Mouse (Mus musculus) heart, postnatal 14 days (tissue): ENCODE results near the gene Rpusd1. TPM values are rescaled to one million over a fixed set of nuclear protein-coding genes. Genes with fewer than 3 reads are reported as not detected.

Experiments
- DNase-seq, 2 experiments: peaks; one replicate each; pipeline ENCODE4 v3.0.0; 2021 to 2022
- intact Hi-C: fragments of 180-260 bp; cut with DNase I; formaldehyde crosslinking; loops from one replicate; pipeline ENCODE4 v1.15.1; 2025
- microRNA-seq, 2 experiments: library from miRNA; unstranded; fragments of <30 nt; microRNA quantifications; one replicate each; pipeline ENCODE4 v1.2.0; 2021 to 2022
- total RNA-seq, 2 experiments: library from RNA; stranded (reverse); gene quantifications; 2 replicates each; pipeline ENCODE4 v1.2.3; 2021

Gene Rpusd1
- total RNA-seq, 2 experiments from 2014 or later, result 5.0 to 5.4 TPM

DNA sequence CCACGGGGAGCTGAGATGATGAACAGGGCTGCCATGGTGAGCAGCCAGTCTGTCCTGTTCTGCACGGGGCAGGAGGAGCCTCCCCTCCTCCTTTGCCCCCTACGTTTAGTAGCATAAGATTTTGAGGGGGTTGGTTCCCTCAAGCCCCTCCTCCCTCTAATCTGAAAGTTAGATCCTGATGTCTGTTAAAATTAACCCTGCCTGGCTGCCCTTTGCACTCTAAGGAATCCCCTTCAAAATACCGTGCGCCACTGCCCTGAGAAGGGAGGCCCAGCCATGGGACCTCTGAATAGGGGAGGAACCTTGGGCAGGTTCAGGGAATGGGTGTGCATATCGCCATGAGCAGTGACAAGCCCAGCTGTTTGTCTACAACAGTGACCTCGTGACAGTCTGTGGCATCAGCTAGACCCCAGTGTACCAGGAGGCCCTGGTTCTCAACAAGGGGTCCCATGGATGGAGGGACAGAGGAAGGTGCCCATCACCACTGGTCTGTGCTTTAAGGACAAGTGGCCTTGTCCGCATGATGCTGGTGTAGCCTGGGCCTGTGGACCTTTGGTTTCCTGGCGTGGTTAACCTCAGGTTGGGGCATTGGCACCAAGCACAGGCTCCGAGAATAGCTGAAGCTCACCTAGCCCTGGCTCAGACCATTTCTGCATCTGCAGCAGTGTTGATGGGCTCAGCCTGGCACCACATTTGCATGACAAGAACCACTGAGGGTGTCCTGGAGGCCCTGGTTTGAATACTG lies 48.0 kb downstream of the Rpusd1 start:
- intact Hi-C loops, result no loop called here
- no peak for DNase-seq

GRCm38 (mm10) chr17:25777948-25778347 lies 50.5 kb downstream of the Rpusd1 start:
- no peak for DNase-seq
- intact Hi-C loops, result no loop called here

Small RNA genes within 50 kb of the gene (microRNA-seq; reads per million reads assigned to microRNA genes)
- gene Gm25083 (0 reads per million in 2 experiments), gene Mir6966 (3.2 to 4.1 reads per million in 2 experiments)

Other genes with a start within 250 kb of the Rpusd1 start
- not detected for gene Sstr5, start 230.4 kb upstream of the Rpusd1 start, total RNA-seq
- under 1 TPM; 0.56 to 0.67 TPM for gene Sox8, start 157.0 kb upstream of the Rpusd1 start, total RNA-seq
- 10 to 100 TPM; 26.2 to 28.0 TPM for gene Lmf1, start 148.6 kb upstream of the Rpusd1 start, total RNA-seq
- gene Gng13, start 10.5 kb upstream of the Rpusd1 start, total RNA-seq, result 1 to 10 TPM; 1.7 to 2.1 TPM
- 1 to 10 TPM; 1.1 to 4.4 TPM for gene Chtf18, start 251 bp upstream of the Rpusd1 start, total RNA-seq
- not detected for gene Mslnl, start 8.4 kb downstream of the Rpusd1 start, total RNA-seq
- gene Msln, start 26.7 kb downstream of the Rpusd1 start, total RNA-seq, result 10 to 100 TPM; 30.0 to 34.5 TPM
- 10 to 100 TPM; 44.8 TPM for gene Narfl, start 46.1 kb downstream of the Rpusd1 start, total RNA-seq
- 10 to 100 TPM; 15.0 to 15.1 TPM for gene Haghl, start 58.0 kb downstream of the Rpusd1 start, total RNA-seq
- gene Ccdc78, start 58.9 kb downstream of the Rpusd1 start, total RNA-seq, result under 1 TPM in 1 of 2 experiments, not detected in 1; 0.17 TPM
- gene Fam173a, start 65.2 kb downstream of the Rpusd1 start, total RNA-seq, result 10 to 100 TPM; 36.4 to 37.4 TPM
- gene AC134908.4, start 68.0 kb downstream of the Rpusd1 start, total RNA-seq, result not detected
- 10 to 100 TPM; 67.1 to 74.7 TPM for gene Metrn, start 69.5 kb downstream of the Rpusd1 start, total RNA-seq
- 1 to 10 TPM in 1 of 2 experiments, under 1 TPM in 1; 1.00 to 1.2 TPM for gene Fbxl16, start 81.4 kb downstream of the Rpusd1 start, total RNA-seq
- 10 to 100 TPM; 10.5 to 11.0 TPM for gene Wdr24, start 96.0 kb downstream of the Rpusd1 start, total RNA-seq
- 10 to 100 TPM; 33.1 to 34.1 TPM for gene Jmjd8, start 101.2 kb downstream of the Rpusd1 start, total RNA-seq
- gene Stub1, start 105.7 kb downstream of the Rpusd1 start, total RNA-seq, result 100 to 1,000 TPM; 106 to 109 TPM
- gene Rhbdl1, start 109.6 kb downstream of the Rpusd1 start, total RNA-seq, result 1 to 10 TPM; 2.5 to 3.1 TPM
- gene Gm20683, start 114.1 kb downstream of the Rpusd1 start, total RNA-seq, result 1 to 10 TPM; 2.9 to 3.0 TPM
- 100 to 1,000 TPM; 103 to 105 TPM for gene Rhot2, start 117.2 kb downstream of the Rpusd1 start, total RNA-seq
- 1 to 10 TPM; 5.2 to 5.7 TPM for gene Wdr90, start 133.8 kb downstream of the Rpusd1 start, total RNA-seq
- 100 to 1,000 TPM; 226 to 230 TPM for gene Mcrip2, start 141.1 kb downstream of the Rpusd1 start, total RNA-seq
- gene Mettl26, start 147.4 kb downstream of the Rpusd1 start, total RNA-seq, result 10 to 100 TPM; 11.3 to 13.2 TPM
- under 1 TPM; 0.91 to 1.00 TPM for gene Wfikkn1, start 153.2 kb downstream of the Rpusd1 start, total RNA-seq
- gene Rab40c, start 192.1 kb downstream of the Rpusd1 start, total RNA-seq, result 10 to 100 TPM; 14.4 to 20.0 TPM
- 10 to 100 TPM; 60.6 to 62.7 TPM for gene Pigq, start 217.3 kb downstream of the Rpusd1 start, total RNA-seq
- gene Nhlrc4, start 217.3 kb downstream of the Rpusd1 start, total RNA-seq, result under 1 TPM in 1 of 2 experiments, not detected in 1; 0.17 TPM
- gene A930017K11Rik, start 224.9 kb downstream of the Rpusd1 start, total RNA-seq, result not detected